Mouse (Mus musculus): ENCODE data around the gene Nek2.

Nek2 gene

GRCm38 (mm10) chr1:191863833-191864550 lies 42.7 kb downstream of the Nek2 start:
- no peak for DNase-seq

GRCm38 (mm10) chr1:191864551-191865027 lies 43.3 kb downstream of the Nek2 start:
- DNase-seq, result no peak

- DNase-seq, result no peak
Observed at GRCm38 (mm10) chr1:191872076-191872710, 50.9 kb downstream of the Nek2 start.

DNA sequence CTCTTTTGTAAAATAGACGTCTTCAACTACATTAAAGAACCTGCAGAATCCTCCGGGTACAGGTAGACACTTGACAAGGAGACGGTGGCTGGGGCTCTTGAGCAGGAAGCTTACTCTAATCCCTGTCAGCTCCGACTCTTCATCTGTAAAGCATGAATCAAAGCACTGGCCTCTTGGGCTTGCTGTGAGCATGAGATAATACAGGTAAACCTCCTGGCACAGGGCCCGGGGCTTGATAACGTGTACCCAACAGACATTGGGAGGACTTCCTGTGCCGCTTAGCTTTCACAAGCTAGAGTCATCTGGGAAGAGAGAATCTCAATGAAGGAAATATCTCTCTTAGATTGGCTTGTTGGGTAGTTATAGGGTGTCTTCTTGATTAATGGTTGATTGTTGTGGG lies 53.8 kb downstream of the Nek2 start:
- no peak for DNase-seq

DNA sequence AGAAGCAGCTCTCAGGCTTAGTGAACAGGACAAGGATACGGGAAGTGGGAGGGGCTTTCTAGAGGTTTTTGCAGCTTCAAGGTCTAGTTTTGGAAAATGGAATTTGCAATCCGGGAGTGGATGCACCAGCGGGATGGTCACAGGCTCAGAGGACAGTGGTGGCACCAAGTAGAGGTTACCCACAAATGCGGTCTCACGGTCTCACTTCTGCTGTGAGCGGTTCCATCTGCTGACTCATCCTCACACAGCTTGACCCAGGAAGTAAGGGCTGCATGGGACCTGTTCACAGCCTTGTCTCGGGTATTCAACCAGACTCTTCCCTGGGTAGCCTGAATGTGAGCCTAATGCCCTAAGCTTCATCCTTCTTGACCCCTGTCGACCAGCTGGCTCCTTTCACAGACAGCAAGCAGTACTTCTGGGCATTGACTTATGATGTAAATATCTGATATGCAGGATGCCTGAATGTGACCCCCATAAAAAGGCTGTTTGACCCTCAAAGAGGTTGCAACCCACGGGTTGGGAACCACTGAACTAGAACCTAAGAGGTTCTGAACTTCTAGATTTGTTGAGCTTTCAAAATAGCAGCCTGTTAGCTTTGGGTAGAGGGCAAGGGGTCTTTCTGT lies 54.5 kb downstream of the Nek2 start:
- DNase-seq, result no peak

GRCm38 (mm10) chr1:191877681-191878080 lies 56.4 kb downstream of the Nek2 start:
- DNase-seq, result no peak

- no peak for DNase-seq
Observed at GRCm38 (mm10) chr1:191878518-191878921, 57.3 kb downstream of the Nek2 start.

DNA sequence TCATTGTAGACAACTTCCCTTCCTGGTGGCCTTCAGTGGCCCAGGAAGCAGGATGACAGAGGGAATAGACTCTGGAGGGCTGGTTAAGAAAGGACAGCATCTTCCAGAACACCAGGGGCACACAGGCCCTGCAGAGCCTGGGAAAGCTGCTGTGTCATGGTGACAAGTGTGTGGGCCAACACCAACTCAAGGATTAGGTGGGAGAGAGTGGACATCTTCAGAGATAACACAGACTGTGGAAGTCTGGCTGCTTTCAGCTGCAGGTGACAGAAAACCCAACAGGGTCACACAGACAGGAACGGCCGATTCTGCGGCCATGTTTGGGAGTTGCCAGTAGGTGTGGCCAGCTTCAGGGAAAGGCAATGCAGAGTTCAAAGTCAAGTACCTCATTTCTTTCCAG lies 59.0 kb downstream of the Nek2 start:
- no peak for DNase-seq

DNA sequence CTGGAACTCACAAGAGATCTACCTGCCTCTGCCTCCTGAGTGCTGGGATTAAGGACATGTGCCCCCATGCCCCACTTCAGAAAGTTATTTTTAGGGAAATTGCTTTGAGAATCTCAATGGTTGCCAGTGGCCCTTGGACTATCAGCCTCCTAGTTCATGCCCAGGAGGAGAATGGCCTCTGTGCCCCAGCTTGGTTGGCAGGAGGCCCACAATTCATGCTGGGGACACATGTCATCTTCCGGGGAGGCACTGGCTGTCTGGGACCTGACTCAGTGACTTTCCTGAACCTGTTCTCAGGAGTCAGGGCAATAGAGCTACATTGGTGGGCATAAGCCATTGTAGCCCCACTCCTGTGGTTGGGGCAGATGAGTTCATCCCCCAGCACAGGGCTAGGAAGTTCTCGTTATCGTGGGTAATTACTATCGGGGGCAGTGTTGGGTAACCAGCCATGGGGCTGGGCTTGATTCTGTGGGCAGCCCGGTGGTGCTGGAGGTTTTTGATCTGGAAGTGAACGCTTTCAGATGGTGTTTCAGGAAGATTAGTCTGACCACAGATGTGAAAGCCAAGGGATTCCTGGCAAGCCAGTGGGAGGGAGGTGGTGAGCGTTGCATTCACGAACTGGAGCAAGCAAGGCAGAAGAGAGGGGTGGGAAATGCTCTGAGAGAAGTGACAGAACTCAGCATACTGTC lies 59.8 kb downstream of the Nek2 start:
- DNase-seq, result no peak

- DNase-seq, result no peak
Observed at GRCm38 (mm10) chr1:191881663-191882062, 60.4 kb downstream of the Nek2 start.

All from thymus, adult 18-20 months (tissue).